Mouse (Mus musculus) layer of hippocampus, postnatal 36 days (tissue): ENCODE results near the gene Elovl2. TPM values are rescaled to one million over a fixed set of nuclear protein-coding genes. Genes with fewer than 3 reads are reported as not detected.
A peak's percentile ranks its signal among the peaks of the same experiment; 100 is the strongest.
"Not testable (repeated sequence)": the region's sequence is repeated elsewhere in the genome, so short reads cannot be mapped to it uniquely, and the experiment has no call there.

Source experiments
- DNase-seq, 2 experiments: peaks; one replicate each; pipeline ENCODE4 v3.0.0; 2022
- total RNA-seq, 2 experiments: library from RNA; stranded (reverse); gene quantifications; 2 replicates each; pipeline ENCODE4 v1.2.3; 2021

Elovl2 gene
- total RNA-seq, 2 experiments from 2014 or later, result 17.4 to 18.0 TPM

- no peak for DNase-seq
These were observed 13.0 kb upstream of the Elovl2 start for GRCm38 (mm10) chr13:41233241-41233640.

DNA sequence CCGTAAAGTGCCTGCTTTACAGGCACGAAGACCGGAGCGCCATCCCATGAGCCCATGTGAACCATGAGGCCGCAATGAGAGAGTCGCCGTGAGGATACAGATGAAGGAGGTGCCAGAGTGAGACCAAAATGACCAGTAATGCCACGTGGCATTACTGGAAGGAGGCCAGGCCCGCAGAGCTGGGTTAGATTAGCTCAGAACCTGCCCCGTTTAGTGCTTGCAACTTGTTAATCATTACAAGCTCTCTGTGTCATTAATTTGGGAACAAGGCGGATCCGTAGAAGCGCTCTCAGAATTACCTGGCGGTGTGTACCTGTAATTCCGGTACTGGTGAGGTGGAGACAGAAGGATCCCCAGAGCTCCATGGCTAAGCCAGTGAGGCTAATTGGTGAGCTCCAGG, 12.0 kb upstream of the Elovl2 start:
- DNase-seq, result no peak

GRCm38 (mm10) chr13:41231389-41231983, 11.3 kb upstream of the Elovl2 start:
- peak; percentile 35 to 38 for DNase-seq

- no peak for DNase-seq
These were observed 10.1 kb upstream of the Elovl2 start for GRCm38 (mm10) chr13:41230256-41230655.

GRCm38 (mm10) chr13:41228060-41228459, 7.9 kb upstream of the Elovl2 start:
- DNase-seq, result no peak

- DNase-seq, result no peak
These were observed 6.3 kb upstream of the Elovl2 start for GRCm38 (mm10) chr13:41226513-41226912.

GRCm38 (mm10) chr13:41219687-41220303, 410 bp downstream of the Elovl2 start:
- DNase-seq, result peak in 1 of 2 experiments; percentile 24

- no peak for DNase-seq
These were observed 1.1 kb downstream of the Elovl2 start for GRCm38 (mm10) chr13:41219056-41219455.

DNA sequence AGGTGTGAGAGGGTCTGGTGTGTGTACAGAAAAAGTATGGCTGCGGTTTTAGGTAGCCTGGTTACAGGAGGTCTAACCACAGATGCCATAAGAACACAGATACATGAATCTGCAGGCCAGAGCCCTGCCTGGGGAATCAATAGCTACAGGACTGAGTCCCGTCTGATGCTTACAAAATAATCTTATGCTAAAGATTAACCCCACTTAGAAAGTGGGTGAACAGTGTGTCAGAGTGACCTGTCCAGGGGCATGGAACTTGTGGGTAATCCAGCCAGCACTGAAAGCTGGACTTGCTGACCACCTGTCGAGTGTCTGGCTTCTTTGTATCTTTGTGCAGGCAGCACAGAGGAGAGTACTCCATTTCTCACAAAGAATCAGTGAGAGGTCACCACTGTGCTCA, 4.0 kb downstream of the Elovl2 start:
- DNase-seq, result no peak

DNA sequence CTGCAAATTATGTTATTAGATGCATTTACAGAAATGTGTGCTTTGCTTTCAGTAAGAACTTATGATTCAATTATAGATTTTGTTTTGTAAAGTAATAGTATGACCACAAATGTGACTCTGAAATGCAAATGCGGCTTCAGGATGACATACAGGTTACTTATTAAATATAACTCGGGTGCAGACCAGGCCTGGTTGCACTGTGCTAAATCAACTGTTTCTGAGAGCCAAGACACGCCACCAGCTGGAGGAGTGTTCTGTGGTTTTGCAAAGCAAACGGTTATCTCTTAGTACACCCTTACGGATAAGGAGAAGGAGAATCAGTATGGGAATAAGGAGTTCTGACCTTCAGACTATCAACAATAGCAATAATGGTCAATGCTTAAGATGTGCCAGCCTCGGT, 4.5 kb downstream of the Elovl2 start:
- no peak for DNase-seq

DNA sequence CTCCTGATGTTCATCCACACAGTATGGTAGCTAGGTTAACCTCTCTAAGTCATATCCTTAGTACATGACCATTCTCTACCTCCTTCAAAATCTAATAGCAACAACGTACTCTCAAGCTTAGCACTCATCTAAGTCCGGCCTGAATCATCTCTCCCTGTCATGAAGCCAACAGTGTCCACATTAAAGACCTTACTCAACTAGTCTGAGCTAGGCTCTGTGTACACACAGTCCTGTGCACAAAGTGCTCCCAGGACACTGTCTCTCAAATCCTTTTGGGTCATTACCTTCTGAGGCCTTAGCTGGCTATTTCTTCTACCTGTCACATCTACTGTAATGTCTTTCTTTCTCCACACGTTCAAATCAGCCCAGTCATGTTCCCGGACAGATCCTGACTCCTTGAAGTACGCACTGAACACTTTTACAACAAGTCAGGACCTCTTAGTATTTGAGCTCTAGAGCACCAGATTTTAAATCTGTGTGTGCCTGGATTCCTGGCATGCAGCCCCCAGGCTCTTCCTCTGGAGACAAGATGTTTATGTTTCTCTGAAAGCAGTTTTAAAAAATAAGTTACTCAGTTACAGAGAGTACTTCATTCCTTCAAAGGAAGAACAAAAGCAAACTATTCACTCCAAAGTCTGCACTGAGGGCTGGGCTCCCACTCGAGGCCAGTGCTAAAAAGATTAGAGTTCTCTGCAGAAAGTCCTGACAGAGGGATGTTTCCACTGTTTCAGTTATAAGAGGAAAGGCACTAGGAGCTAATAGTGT, 7.5 kb downstream of the Elovl2 start:
- DNase-seq, result no peak

DNA sequence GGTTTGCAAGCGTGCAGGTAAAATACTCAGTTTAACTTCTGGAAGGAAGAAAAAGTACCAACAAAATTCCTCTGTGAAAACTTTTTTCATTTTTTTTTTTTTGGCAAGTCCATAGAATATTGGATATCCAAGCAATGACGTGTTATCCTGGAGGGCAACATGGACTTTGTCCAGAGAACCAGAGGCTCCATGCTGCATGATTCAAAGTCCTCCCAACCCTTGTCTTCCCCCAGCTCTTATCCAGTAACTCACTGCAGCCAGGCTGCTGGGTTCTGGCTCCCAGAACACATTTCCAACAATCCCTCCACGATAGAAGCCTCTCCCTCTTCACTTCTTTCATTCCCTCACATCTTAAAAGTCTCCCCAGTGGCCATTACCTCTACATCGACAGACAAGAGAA, 8.9 kb downstream of the Elovl2 start:
- DNase-seq, result no peak

- peak; percentile 23 to 34 for DNase-seq
These were observed 14.0 kb downstream of the Elovl2 start for GRCm38 (mm10) chr13:41206241-41206640.

GRCm38 (mm10) chr13:41205568-41205967, 14.6 kb downstream of the Elovl2 start:
- not testable (repeated sequence) for DNase-seq

GRCm38 (mm10) chr13:41203691-41204090, 16.5 kb downstream of the Elovl2 start:
- DNase-seq, result no peak

DNA sequence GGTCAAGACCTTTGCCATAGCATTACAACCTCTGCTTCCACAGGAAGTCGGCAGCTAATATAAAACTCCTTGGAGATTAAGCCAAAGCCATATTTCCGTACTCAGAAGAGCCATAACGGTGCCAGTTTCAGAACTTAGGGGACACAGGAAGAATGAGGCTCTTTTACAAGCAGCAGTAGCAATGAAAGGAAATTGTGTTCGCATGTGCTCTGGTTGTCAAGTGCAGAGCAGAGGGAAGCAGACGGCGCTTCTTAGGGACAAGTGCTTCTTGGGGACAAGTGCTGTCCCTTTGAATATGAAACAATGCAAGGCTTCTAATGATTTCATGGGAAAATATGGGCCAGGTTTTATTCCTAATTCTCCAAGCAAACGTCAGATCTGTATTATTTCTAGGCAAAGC, 16.9 kb downstream of the Elovl2 start:
- peak; percentile 11 to 18 for DNase-seq

- DNase-seq, result no peak
These were observed 19.3 kb downstream of the Elovl2 start for GRCm38 (mm10) chr13:41200861-41201260.

- DNase-seq, result no peak
These were observed 24.4 kb downstream of the Elovl2 start for GRCm38 (mm10) chr13:41195640-41196333.

- no peak for DNase-seq
These were observed 32.3 kb downstream of the Elovl2 start for GRCm38 (mm10) chr13:41187886-41188285.

GRCm38 (mm10) chr13:41158426-41158825, 61.8 kb downstream of the Elovl2 start:
- no peak for DNase-seq

DNA sequence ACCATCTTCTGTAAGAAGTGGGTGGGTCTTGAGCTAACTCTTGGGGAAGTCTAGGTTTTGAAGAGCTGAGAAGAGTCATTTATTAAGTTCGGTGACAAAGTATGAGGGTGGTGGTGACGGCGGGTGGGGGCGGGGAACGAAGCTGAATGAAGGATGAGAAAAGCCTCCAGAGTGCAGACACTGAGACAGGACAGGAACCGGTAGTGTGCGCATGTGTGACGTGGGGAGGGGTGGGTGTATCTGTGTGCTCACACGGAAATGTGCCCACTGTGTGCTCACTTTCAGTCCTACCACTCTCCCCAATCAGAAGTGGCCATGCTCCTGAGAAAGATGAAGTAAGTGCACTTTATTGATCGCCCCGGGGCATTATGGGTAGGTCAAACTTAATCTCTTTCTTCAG, 67.1 kb downstream of the Elovl2 start:
- DNase-seq, result no peak

GRCm38 (mm10) chr13:41146271-41146670, 73.9 kb downstream of the Elovl2 start:
- DNase-seq, result peak; percentile 46 to 66

DNA sequence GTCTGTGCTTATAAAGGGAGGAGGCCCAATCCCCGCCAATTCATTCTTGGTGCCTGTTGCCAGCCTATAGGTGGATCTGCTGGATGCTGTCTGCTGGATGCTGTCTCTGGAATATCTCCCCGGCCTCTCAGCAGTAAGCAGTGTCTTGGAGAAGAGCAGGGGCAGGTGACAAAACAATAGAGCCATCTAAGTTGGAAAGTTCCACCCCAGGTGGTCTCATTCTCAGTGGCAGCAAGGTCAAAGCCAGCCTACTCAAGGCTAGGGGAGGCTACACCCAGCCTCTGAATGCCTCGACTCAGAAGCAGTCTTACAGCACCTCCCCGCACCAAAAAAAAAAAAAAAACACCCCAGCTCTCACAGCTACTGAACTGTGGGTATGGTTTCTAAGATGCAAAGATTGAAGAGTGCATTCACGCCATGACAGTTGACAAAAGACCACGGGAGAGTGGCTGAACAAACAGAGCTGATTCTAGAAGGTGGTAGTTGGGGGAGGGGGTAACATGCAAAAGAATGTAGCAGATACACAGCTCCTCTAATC, 74.7 kb downstream of the Elovl2 start:
- no peak for DNase-seq
